Mouse (Mus musculus) right cerebral cortex, postnatal 25 days (tissue): ENCODE data around the gene Nfe2l1.

Experiments used
- DNase-seq: peaks from one replicate; pipeline ENCODE4 v3.0.0; 2022

Nfe2l1 gene

DNA sequence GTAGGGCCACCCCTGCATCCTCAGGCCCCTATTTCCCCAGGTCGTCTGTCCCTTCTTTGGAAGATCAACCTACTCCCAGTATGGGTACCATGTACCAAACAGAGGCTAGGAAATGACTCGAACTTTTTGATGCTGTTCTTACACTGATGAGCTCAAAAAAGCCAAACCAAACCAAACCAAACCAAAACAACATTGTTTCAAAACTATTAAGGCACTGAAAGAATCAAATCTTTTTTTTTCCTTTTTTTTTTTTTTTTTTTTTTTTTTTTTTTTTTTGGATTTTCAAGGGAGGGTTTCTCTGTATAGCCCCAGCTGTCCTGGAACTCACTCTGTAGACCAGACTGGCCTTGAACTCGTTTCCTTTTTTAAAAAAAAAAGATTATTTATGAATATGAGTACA, 13.9 kb upstream of the Nfe2l1 start:
- no peak for DNase-seq

DNA sequence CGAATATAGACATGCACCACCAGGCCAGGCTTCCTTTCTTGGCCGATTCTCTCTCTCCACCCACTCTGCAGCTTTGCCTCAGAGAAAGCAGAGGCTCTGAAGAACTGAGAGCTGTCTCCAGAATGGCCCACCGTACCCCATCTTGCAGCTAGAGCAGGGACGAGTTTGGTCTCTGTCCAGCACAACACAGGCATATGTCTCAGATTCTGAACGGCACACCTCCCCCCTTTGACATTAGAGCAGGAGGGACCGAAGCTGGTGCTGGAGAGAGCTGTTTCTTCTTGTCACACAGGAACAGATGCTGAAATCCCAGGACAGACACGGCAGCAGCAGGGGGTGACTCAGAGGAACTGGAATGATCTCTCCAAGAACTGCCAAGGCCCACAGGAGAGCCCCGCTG, 10.5 kb upstream of the Nfe2l1 start:
- peak; percentile 76 for DNase-seq

DNA sequence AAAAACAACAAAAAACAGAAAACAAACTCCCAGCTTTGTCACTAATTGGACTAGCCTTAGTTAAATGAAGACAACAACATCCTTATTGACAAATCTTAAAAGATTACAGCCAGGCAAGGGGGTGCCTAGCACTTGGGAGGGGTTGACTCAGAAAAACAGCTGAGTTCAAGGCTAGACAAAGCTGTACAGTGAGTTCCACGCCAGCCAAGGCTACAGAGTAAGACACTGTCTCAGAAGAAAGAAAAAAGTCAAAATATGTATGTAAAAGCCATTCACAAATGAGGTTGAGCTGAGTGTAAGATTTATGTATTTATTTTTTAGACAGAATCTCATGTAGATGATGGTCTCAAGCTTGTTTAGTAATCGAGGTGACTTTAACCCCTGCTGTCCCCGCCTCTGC, 10.1 kb upstream of the Nfe2l1 start:
- no peak for DNase-seq

DNA sequence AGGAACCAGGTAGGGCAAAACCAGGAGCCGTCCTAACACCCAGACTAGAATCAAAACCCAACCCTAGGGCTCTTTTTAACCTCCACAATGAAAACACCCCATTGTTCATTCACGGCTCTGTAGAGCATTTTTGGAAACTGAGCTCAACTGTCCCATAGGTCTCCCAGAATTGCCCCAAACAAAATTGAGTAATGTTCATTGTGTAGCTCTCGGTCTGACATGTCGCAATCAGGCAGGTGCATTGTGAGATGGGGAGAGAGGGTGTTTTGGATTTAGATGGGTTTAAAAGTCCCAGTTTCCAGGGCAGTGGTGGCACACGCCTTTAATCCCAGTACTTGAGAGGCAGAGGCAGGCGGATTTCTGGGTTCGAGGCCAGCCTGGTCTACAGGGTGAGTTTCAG, 9.7 kb upstream of the Nfe2l1 start:
- no peak for DNase-seq

DNA sequence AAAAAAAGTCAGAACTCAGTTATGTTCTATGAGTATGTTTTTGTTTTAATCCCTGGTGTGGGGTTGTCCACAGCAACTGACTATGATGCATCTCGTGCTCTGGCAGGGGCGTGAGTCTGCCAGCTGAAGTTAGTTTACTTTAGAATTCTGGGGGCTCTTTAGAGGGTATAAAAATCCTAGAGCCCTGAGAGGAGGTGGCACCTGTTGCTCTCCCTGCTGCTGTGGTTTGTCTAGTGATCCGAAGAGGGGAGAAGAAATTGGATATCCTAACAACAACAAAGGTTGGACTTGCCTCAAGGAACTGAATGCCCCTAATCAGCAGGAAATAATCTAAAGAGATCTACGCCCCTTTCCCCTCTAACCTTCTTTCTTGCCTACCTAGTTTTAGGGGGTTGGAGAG, 8.6 kb upstream of the Nfe2l1 start:
- DNase-seq = no peak

DNA sequence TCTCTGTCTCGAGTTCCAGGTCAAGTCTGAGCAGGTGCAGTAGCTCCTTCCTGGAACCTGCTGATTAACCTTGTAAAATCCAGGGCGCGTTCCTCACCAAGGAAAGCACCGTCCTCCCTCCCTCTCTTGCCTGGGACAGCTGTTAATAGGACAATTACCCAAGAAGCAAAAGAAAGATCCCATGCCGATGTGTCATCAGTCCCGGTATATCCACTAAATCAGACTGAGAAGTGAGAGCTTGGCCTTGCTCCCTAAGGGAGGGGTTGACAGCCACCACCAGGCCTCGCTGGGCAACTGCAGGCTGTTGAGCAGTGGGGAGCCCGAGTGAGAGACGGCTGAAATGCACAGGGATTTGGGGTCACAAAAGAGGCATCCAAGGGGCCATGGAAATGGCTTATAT, 7.5 kb upstream of the Nfe2l1 start:
- no peak for DNase-seq

DNA sequence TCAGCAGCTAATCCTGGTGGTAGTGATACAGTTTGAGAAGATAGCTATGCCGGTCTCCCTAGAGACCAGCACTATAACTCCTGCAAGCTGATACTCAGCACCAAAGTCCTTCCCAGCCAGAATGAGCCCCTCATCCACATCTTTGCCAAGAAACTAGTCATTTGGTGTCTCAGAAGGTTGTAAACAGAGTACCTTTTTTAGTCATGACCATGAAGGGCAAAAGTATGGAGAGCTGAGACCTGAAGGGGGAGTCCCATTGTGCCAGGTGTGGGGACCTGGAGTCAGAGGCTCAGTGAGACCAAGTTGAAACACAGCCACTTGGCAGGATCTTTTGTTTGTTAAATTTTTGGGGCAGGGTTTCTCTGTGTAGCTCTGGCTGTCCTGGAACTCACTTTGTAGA, 4.4 kb upstream of the Nfe2l1 start:
- no peak for DNase-seq

DNA sequence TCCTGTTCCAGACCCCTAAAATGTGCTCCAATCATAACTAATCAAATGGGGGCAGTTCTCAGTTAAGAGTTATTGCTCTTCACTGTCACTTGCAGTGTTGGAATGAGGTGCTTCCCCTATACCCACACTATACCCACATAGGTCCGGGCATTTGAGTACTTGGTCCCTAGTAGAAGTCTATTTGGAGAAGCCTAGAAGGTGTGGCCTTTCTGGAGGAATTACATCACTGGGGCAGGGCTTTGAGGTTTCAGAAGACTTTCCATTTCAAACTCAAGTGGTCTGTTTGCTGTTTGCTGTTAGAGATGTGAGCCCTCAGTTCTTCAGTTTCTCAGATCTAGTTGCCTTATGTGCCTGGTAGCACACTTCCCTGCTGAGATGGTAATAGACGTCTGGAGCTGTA, 3.2 kb upstream of the Nfe2l1 start:
- no peak for DNase-seq

DNA sequence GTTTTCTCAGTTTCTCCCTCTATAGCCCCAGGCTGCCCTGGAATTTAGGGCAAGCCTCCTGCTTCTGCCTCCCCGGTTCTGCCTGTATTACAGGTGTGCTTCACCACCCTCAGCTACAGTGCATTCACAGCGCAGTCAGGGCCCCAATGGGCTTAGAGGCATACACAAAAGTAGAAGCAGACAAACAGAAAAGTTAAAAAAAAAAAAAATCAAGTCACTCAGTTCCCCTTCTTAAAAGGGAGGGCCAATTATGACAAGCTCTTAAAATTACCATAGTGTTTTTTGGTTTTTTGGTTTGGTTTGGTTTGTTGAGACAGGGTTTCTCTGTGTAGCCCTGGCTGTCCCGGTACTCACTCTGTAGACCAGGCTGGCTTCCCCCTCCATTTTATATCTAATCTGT, 2.8 kb upstream of the Nfe2l1 start:
- no peak for DNase-seq

DNA sequence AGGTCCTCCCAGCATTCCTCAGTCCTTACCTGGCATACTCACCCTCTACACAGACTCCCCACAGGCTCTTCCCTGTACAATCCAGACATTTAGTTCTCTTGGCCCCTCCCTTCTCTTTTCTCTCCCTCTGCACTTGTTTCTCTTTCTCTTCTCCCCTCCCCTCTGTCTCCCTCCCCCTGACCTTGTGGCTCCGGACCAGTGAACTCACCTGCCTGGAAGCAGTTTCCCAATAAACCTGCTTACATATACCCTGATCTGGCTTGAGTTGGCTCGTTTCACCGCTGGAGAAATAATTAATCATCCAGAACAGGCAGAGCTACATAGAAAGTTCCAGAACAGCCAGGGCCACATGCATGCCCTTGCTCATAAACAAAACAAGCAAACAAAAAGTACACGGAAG, 1.7 kb upstream of the Nfe2l1 start:
- no peak for DNase-seq

DNA sequence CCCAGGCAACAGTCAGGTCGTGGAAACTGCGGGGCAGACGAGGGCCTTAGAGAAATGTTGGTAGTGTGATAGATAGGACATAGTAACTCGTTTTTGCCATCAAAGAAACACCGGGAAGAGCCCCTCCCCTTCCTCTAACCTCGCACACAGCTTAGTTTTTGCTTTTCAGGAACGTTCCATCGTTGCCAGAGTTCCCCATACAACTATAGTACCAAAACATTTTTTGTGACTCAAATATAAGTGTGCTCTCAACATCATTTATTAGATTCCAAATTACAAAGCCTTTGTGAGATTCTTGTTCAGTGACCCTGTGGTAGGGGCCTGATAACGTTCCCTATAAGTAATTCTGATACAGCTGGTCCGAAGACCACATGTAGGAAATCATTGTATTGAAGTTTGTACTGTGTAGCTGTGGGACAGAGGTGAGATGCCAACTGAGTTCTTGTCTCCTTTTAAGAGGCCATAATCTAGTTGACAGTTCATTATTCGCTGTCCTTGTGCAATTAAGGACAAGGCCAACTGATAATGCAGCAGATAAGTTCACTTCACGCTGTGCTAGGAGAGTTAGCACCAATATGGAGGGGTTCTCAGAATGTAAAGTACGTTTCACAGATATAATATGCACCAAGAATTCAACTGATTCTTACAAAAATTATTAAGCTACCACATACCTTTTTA, 910 bp upstream of the Nfe2l1 start:
- no peak for DNase-seq

DNA sequence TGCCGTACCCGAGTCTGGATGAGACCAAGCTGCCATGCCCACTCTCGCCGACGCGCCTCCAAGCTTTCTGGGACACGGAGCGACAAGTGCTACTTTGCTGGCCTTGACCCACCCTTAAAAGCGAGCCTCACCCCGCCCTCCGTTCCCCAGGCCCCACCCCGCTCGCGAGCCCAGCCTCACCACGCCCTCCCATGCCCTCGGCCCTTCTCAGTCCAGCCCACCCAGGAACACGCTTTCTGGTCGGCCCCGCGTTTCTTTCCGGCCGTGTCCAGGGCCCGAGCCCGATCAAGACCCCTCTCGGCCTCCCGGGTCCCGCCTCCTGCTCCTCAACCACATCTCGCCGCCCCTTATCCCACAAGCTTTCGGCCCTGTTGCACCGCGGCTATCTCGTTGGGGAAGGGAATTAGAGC, 360 bp downstream of the Nfe2l1 start:
- DNase-seq = peak; percentile 71

DNA sequence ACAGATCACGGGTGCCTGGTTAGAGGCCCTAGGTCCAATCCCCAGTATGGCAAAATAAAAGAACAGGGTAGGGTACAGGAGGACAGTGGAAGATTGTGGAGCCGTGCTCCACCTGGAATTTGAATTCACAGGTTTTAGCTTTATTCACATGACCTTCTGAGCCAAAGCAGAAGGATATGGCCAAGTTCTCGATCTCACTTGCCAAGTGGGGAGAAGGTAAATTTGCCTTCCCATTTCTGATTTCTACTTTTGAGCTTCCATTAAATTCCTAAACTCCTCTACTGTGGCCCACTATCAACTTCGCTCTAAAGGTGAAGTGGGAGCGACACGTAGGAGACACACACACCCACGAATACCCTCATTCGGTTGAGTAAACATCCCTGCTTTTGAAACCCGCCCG, 887 bp downstream of the Nfe2l1 start:
- DNase-seq = no peak

DNA sequence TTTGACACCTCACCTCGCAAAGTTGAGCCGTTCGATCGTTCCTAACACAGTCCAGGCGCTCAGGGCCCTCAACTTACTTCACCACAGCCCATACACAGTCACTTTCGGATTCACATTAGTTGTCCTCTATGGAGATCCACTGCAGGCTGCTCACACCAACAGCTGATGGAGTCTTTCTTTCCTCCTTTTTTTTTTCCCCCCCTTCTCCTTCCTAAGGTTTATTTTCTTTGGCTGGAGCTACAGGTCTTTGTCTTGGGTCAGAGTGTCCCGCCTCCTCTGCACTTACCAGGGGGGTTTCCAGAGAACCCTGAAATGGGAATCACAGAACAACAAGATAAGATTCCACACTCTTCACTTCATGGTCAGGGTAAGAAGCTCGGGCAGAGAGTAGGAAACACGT, 1.9 kb downstream of the Nfe2l1 start:
- no peak for DNase-seq

DNA sequence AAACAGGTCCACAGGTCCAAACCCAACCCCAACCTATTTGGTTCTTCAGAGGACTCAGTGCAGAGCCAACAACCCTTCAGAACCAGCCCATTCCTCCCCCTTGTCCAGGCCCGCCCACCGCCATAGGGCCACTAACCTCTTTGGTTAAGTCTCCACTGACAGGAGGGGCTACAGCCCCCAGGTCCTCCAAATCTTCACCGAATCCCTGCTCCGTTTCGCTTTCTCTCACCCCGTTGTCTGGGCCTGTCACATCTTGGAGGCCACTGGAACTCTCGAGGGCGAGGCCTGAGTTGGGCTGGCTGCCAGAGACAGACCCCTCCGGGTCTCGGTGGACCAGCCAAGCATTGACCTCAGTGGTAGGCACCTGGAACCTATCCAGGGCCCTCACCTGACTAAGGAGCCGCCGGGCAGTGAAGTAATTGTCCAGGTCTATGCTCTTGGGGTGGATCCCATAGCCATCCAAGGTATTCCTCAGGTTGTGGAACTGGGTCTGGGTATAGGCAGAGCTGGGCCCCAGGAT, 2.6 kb downstream of the Nfe2l1 start:
- peak; percentile 10 for DNase-seq

DNA sequence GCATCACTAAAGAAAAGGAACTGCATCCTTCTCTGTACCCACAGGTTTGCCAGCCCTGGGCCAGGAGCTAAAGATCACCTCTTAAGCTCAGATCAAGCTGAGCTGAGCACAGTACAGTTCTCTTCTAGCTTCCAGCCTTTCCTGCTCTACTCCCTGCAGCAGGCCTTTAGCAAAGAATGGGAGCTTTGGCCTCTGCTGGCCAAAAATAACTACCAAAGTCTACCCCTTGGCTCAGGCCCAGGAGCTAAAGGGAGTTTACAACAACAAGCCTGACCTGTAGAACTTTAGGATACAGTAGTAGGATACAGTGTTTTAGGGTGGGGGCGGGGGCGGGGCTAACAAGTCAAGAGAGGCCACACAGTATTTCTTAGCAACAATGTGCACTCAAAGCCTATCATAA, 3.3 kb downstream of the Nfe2l1 start:
- no peak for DNase-seq

DNA sequence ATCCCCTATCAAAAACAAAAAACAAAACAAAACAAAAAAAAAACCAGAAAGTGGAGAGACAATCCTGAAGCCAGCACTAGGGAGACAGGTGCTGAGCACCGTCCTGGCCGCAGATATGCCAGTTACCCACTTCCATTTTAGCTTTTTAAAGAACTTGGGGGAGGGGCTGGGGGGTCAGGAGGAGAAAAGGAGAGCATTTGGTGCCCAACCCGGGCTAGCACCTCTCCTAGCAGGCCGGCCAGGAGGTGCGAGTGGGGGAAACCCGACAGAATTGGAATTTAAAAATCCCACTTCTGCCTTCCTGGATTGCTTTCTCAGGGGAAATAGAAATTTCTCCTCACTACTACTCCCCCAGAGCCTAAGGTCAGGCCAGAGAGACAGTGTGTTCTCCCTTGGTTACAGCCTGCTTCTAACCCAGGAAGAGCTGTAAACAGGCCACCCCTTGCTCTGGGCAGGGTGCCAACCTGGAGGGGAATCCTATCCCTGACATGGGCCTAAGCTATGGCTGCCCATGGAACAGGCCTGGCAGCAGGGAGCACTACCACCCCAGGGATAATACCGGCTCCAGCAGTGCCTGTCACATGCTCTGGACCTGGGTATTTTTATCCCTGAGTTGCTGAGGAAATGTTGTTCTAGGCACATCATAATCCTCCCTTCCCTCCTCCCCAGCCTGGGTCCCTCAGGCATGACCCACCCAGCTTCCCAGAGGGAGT, 4.8 kb downstream of the Nfe2l1 start:
- DNase-seq = peak; percentile 48

DNA sequence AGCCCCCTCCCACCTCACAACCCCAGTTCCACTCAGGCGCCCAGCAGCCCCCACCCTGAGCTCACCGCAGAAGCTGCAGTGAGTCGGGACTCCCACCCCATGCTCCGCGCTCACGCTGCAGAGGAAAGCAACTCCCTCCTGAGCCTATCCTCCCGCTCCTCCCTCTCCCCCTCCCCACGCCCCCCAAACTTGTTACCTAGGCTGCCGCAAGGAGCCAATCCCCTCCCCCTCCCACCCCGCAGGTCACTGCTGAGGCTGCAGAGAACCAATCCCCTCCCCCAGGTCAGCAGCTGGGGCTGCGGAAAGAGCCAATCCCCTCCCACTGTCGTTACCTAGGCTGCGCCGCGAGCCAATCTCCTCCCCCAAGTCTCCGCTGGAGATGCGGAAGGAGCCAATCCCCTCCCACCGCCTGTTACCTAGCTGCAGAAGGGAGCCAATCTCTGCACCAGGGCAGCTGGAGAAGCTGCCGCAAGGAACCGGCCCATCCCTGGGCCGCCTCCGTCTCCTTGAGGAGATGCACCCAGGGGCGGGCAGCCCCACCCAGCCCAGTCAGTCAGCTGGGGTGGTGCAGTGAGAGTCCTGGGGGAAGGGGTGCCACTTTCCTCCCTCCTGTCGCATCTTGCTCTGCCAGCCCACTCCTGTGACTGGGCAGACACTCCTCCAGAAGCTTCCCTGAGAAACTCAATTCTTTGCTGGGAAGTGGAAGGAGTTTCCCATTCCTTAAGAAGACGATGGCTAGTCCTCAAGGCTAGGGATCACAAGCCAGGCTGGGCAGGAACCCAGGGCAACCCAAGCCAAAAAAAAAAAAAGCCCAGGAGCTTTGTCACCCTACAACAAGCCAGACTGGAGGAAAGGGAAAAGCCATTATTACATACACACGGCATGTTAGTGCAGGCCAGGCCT, 5.6 kb downstream of the Nfe2l1 start:
- peak; percentile 90 for DNase-seq

DNA sequence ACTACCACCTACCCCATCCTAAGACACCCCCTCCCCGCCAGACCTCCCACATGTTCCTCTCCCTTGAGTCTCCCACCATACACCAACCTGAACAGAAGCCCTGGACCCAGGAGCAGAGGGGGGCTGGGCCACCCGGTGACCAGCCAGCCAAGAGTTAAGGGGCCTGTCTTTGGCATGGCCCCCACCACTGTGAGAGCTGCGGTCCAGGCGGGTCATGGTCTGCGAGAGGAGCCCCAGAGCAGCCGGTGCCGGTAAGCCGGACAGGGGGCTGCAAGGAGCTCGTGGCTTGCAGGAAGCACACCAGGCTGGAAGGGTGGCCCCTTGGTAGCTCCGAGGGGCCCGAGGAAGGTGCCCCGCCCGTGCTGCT, 6.3 kb downstream of the Nfe2l1 start:
- DNase-seq = no peak

DNA sequence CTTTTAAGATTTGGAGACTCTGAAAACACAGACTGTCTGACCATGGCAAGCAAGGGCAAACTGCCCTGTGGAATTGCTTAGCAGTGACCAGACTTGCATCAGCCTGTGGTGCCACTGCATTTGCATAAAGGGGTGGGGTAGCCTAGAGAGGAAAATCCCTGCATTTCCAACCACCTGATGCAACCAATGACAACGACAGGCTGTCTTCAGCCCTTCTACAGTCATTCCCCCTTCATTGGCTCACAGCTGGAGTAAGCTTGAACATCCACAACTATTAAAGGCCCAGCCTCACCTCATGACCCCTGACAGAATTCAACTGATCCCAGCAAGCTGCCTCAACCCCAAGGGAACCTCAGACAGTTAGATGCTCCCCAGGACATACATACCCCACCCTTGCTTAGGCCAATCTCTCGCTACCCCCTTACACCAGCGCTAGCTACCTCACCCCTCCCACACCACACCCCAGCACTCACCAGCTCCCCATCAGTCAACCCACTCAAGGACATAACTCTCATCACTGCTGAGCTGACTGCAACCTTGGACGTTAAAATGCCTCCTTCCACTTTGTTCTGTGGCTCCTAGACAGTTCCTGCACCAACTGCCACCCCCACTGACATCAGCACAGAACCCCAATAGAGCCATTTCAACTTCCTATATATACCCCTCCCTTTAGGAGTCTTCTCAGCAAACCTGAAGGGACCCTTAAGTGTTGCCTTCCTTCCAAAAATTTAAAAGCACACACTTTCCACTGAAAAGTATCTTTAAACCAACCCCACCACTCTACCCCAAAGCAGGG, 6.9 kb downstream of the Nfe2l1 start:
- no peak for DNase-seq

DNA sequence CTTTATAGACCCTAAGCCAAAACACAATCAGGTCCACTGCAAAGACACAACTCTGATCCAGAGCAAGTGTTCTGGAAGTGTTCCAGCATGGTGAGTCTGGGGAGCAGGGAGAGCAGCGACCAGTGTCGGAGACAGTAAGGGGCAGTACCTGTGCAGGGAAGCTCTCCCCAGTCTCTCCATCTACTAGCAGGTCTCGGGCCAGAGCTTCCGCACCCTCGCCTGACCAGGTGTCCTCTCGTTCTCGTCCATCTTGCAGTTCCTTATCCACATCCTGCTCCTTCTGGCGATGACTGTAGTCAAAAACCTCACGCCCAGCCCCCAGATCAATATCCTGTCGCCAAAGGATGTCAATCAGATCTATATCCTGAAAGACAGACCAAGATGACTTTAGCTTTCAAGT, 7.8 kb downstream of the Nfe2l1 start:
- no peak for DNase-seq

DNA sequence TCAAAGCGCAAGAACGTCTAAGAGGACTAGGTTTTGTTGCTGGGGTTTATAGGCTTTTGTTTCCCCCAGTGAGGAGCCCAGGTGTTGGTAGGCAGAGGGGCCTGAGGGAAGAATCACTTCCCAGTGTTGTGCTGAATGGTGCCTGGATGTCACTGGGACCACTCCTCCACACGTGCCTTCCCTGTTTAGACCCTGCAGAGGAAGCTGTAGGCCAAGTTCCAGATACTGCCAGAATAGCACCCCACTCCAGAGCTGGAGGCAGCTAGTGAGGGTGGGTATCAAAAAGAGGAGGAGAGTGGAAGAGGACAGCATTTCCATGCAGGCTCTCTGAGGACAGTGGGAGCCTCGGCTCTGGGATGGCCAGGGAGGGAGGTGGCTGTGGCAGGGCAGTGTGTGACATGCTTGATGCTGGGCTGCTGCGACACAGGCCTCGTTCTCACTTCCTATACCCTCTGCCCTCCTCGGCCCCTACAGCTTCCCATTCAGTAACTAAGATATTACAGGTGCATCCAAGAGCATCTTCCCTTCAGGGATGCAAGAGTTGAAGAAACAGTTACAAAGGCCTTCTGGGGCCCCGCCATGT, 11.5 kb downstream of the Nfe2l1 start:
- DNase-seq = no peak

DNA sequence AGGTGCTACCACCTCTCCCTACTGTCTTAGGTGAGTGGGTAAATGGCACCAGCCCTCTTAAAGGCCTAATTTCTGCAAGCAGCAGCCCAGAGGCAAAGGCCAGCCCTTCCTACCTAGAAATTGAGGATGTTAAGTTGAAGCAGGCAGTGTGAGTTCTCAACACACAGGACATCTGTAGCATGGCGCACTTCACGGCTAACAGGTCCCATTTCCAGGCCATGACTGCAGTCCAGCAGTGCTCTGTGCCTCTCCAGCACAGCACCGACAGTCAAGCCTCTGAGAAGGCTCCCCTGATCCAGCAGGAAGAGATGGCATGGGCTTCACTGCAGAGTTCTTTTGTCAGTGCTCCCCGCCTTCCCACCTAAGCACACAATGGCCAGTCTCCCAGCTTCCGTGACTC, 12.8 kb downstream of the Nfe2l1 start:
- no peak for DNase-seq
